Mouse (Mus musculus): Measurements from ENCODE around the gene Tmem190. TPM values are rescaled to one million over a fixed set of nuclear protein-coding genes. Genes with fewer than 3 reads are reported as not detected.

Gene Tmem190
- total RNA-seq (2021) = not detected
- long read RNA-seq, experiment 1 = 0 reads
- long read RNA-seq, experiment 2 = 0 reads

- DNase-seq (ENCODE audit: low spot score) = no peak
Measured at GRCm38 (mm10) chr7:4782759-4783158, at the start of gene Tmem190, which contains the start of gene Il11. Tmem190 (plus strand) TSS chr7:4782937. Il11 (minus strand) TSS chr7:4782859.

GRCm38 (mm10) chr7:4732968-4733392, 49.8 kb upstream of the Tmem190 start:
- DNase-seq (ENCODE audit: low spot score) = no peak

GRCm38 (mm10) chr7:4739041-4739543, 43.6 kb upstream of the Tmem190 start:
- DNase-seq (ENCODE audit: low spot score) = no peak

GRCm38 (mm10) chr7:4739544-4740275, 43.0 kb upstream of the Tmem190 start, which contains the start of gene Kmt5c:
Kmt5c (plus strand) TSS chr7:4740115.
- DNase-seq (ENCODE audit: low spot score) = peak; percentile 100

- no peak for DNase-seq (ENCODE audit: low spot score)
Measured at GRCm38 (mm10) chr7:4740309-4740727, 42.4 kb upstream of the Tmem190 start.

- DNase-seq (ENCODE audit: low spot score) = peak; percentile 66
Measured at GRCm38 (mm10) chr7:4741151-4741550, 41.6 kb upstream of the Tmem190 start.

GRCm38 (mm10) chr7:4741672-4742481, 40.9 kb upstream of the Tmem190 start:
- DNase-seq (ENCODE audit: low spot score) = no peak

- DNase-seq (ENCODE audit: low spot score) = no peak
Measured at GRCm38 (mm10) chr7:4742482-4742819, 40.3 kb upstream of the Tmem190 start.

GRCm38 (mm10) chr7:4743354-4743753, 39.4 kb upstream of the Tmem190 start:
- DNase-seq (ENCODE audit: low spot score) = no peak

- DNase-seq (ENCODE audit: low spot score) = no peak
Measured at GRCm38 (mm10) chr7:4744886-4745285, 37.9 kb upstream of the Tmem190 start.

GRCm38 (mm10) chr7:4746326-4746980, 36.3 kb upstream of the Tmem190 start:
- DNase-seq (ENCODE audit: low spot score) = no peak

- no peak for DNase-seq (ENCODE audit: low spot score)
Measured at GRCm38 (mm10) chr7:4747156-4747899, 35.4 kb upstream of the Tmem190 start.

- DNase-seq (ENCODE audit: low spot score) = no peak
Measured at GRCm38 (mm10) chr7:4748321-4748720, 34.4 kb upstream of the Tmem190 start.

- no peak for DNase-seq (ENCODE audit: low spot score)
Measured at GRCm38 (mm10) chr7:4749169-4749568, 33.6 kb upstream of the Tmem190 start.

GRCm38 (mm10) chr7:4751971-4752820, 30.5 kb upstream of the Tmem190 start:
- DNase-seq (ENCODE audit: low spot score) = no peak

- peak; percentile 46 for DNase-seq (ENCODE audit: low spot score)
Measured at GRCm38 (mm10) chr7:4752821-4753570, 29.7 kb upstream of the Tmem190 start, which contains the start of gene Cox6b2. Cox6b2 (minus strand) TSS chr7:4753094.

GRCm38 (mm10) chr7:4759670-4760069, 23.1 kb upstream of the Tmem190 start:
- DNase-seq (ENCODE audit: low spot score) = no peak

GRCm38 (mm10) chr7:4764946-4765710, 17.6 kb upstream of the Tmem190 start:
- no peak for DNase-seq (ENCODE audit: low spot score)

Data from gastrocnemius, adult 18-20 months (tissue).